ENCODE assay signal across 8 mouse cellular contexts in genomic region chr1:86598516-86598915, GRCm38 (mm10). TPM values are rescaled to one million over a fixed set of nuclear protein-coding genes. Genes with fewer than 3 reads are reported as not detected.
DNase-seq lines count a peak whose midpoint lies in the region; ATAC-seq and TF ChIP-seq lines count a peak whose summit lies in the region.

No protein-coding gene starts in this region.

- H3K9ac ChIP-seq in stomach, postnatal 0 days (ENCODE audit: low read length), result no peak overlapping the region

- 0 out of 2 replicates have a peak, but pooled peaks have one; percentile 40 for ATAC-seq in erythroblast, adult 5-6 weeks (replicated peaks; ENCODE audit: low FRiP score, poor library complexity, severe bottlenecking)
- no peak for ATAC-seq in stomach, postnatal 0 days (ENCODE audit: low FRiP score, low TSS enrichment)

- TF ChIP-seq POLR2A in kidney, adult 2 months (IDR thresholded peaks at IDR 0.05; ENCODE audit: low read depth, low read length), result no peak

- H3K27ac ChIP-seq in kidney, adult 2 months (ENCODE audit: insufficient read depth, low read depth, low read length), result no peak overlapping the region
- H3K27ac ChIP-seq in stomach, postnatal 0 days (replicated peaks), result no peak overlapping the region

- H3K4me2 ChIP-seq in stomach, postnatal 0 days (replicated peaks; ENCODE audit: low read depth), result no peak overlapping the region

- TF ChIP-seq CTCF in kidney, adult 2 months (conservative IDR thresholded peaks at IDR 0.05; ENCODE audit: insufficient read depth, insufficient read length, low read depth, low read length), result peak; percentile 43; the same call in 1 of the 2 replicates
- peak; percentile 50 for TF ChIP-seq CTCF in E14TG2a.4 (conservative IDR thresholded peaks at IDR 0.05; ENCODE audit: low read length)
- TF ChIP-seq CTCF in stomach, postnatal 0 days (IDR thresholded peaks at IDR 0.05; ENCODE audit: low read depth), result peak; percentile 78

- no peaks in the 10 kb centered on the region for H3K27me3 ChIP-seq in kidney, adult 2 months (replicated peaks; ENCODE audit: control insufficient read depth, insufficient read depth, low read length)
- no peaks in the 10 kb centered on the region for H3K27me3 ChIP-seq in E14TG2a.4 (ENCODE audit: insufficient read depth, low read length)
- H3K27me3 ChIP-seq in stomach, postnatal 0 days (ENCODE audit: control insufficient read depth, insufficient read depth, low read length), result no peaks in the 10 kb centered on the region

- no peak overlapping the region for H3K4me3 ChIP-seq in kidney, adult 2 months (ENCODE audit: insufficient read depth, low read depth, low read length)
- no peak overlapping the region for H3K4me3 ChIP-seq in E14TG2a.4 (replicated peaks; ENCODE audit: low read length)
- H3K4me3 ChIP-seq in stomach, postnatal 0 days (ENCODE audit: low read depth, low read length), result no peak overlapping the region

- peak; percentile 8 for DNase-seq in kidney, adult 2 months
- no peak for DNase-seq in kidney, adult 11 months
- peak; percentile 70 for DNase-seq in 3T3-L1 (ENCODE audit: low read depth, low spot score)
- no peak for DNase-seq in stomach, postnatal 0 days (ENCODE audit: low spot score)
- no peak for DNase-seq in urinary bladder, adult 2 months (ENCODE audit: low spot score)
- DNase-seq in ovary, adult 18-20 months (ENCODE audit: low spot score), result no peak

- H3K36me3 ChIP-seq in kidney, adult 2 months (ENCODE audit: control insufficient read depth, insufficient read depth, low read length), result peaks cover 5% of the 10 kb centered on the region
- H3K36me3 ChIP-seq in E14TG2a.4 (ENCODE audit: insufficient read depth, low read length), result peaks cover 80% of the 10 kb centered on the region
- H3K36me3 ChIP-seq in stomach, postnatal 0 days (ENCODE audit: control insufficient read depth, insufficient read depth, low read length), result peaks cover 2% of the 10 kb centered on the region; the same call in 1 of the 2 replicates

- TF ChIP-seq EP300 in stomach, postnatal 0 days (optimal IDR thresholded peaks at IDR 0.05), result no peak

- WGBS in kidney, adult 2 months, result 61% methylated on average over 3 of the region's 3 CpGs
- WGBS in stomach, postnatal 0 days, result 68% methylated on average over 3 of the region's 3 CpGs

- H3K4me1 ChIP-seq in kidney, adult 2 months (ENCODE audit: control insufficient read depth, insufficient read depth, low read length), result no peaks in the 10 kb centered on the region
- peaks cover 4% of the 10 kb centered on the region; the same call in 1 of the 2 replicates for H3K4me1 ChIP-seq in E14TG2a.4 (replicated peaks; ENCODE audit: low read depth, low read length)
- no peaks in the 10 kb centered on the region for H3K4me1 ChIP-seq in stomach, postnatal 0 days (replicated peaks; ENCODE audit: control insufficient read depth, insufficient read depth)

- no peaks in the 10 kb centered on the region for H3K9me3 ChIP-seq in E14TG2a.4 (ENCODE audit: low read length)
- no peaks in the 10 kb centered on the region for H3K9me3 ChIP-seq in stomach, postnatal 0 days (ENCODE audit: control insufficient read depth, low read length)

RNA-seq across cellular contexts. Expression of gene Cops7b, which starts 15.8 kb away (rescaled TPM):
- 20.1 and 22.5 TPM in 2 replicates for polyA plus RNA-seq in kidney, adult 2 months (2012; rRNA removed)
- total RNA-seq in erythroblast, adult 5-6 weeks (2015; ENCODE audit: low replicate concordance), result 4.6 and 6.1 TPM in 2 replicates
- total RNA-seq in erythroblast, adult 5-6 weeks (2017; ENCODE audit: low replicate concordance), result 2.6 and 5.6 TPM in 2 replicates
- polyA plus RNA-seq in stomach, postnatal 0 days (2015; fragmentation: Nextera tagmentation; extraction: Ambion mirVana), result 14.9 and 16.2 TPM in 2 replicates
- polyA plus RNA-seq in urinary bladder, adult 2 months (2012; rRNA removed), result 22.0 and 34.3 TPM in 2 replicates

RNA-seq across cellular contexts. Expression of gene Pde6d, which starts 16.1 kb away (rescaled TPM):
- 20.2 and 24.9 TPM in 2 replicates for polyA plus RNA-seq in kidney, adult 2 months (2012; rRNA removed)
- 6.9 and 20.5 TPM in 2 replicates for total RNA-seq in erythroblast, adult 5-6 weeks (2015; ENCODE audit: low replicate concordance)
- total RNA-seq in erythroblast, adult 5-6 weeks (2017; ENCODE audit: low replicate concordance), result 2.9 and 3.7 TPM in 2 replicates
- polyA plus RNA-seq in stomach, postnatal 0 days (2015; fragmentation: Nextera tagmentation; extraction: Ambion mirVana), result 33.6 and 38.2 TPM in 2 replicates
- 48.0 and 49.0 TPM in 2 replicates for polyA plus RNA-seq in urinary bladder, adult 2 months (2012; rRNA removed)

Comparison
In these comparisons a context has a peak if more than half of its experiments do, and no peak if none do; other contexts are left out.
1. DNase-seq: peak in kidney, adult 2 months (single experiment) and 3T3-L1 (single experiment); none in kidney, adult 11 months (single experiment), stomach, postnatal 0 days (single experiment), urinary bladder, adult 2 months (single experiment) and ovary, adult 18-20 months (single experiment).
2. Peak in every context shown above with its lines, with median percentiles within 50 percentile points of each other: CTCF ChIP-seq.